Mouse (Mus musculus) C2C12 (cell line): Measurements from ENCODE around the gene Thrb.

Source experiments
- CTCF ChIP-seq: IDR thresholded peaks from one replicate; pipeline ENCODE4 v1.5.1; 2011; ENCODE audit not compliant: control insufficient read depth, insufficient read depth, insufficient read length
- USF1 ChIP-seq: IDR thresholded peaks from one replicate; pipeline ENCODE4 v1.6.1; 2011; ENCODE audit warnings: low read depth, mild to moderate bottlenecking, control low read depth, moderate library complexity

DNA sequence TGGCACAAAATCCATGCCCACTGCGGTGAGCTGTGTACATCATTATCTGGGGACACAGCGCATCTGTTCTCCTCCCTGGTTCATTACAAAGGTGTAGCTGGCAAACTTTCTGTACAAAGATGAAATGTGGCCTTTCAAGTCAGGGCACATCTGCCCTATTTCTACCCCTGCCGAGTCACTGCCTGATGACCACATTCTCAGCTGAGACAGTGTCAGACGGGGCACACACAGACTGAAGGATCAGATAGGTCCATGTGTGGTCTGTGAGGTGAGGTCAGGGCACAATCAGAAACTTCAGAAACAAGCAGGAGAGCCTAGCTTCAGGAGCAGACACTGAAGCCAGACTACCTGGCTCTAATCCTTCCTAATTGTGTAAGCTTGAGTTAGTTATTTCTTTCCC lies 360.1 kb downstream of the Thrb start:
- TF ChIP-seq USF1 (no peak), CTCF (no peak)
